Mouse (Mus musculus) MN1 (cell line): ENCODE data around the gene Apol7e.
"Not testable (repeated sequence)": the region's sequence is repeated elsewhere in the genome, so short reads cannot be mapped to it uniquely, and the experiment has no call there.

ENCODE experiments used
- DNase-seq: peaks from one replicate; pipeline ENCODE4 v3.0.0-alpha.2; 2016; ENCODE audit warnings: low spot score

The Apol7e gene

GRCm38 (mm10) chr15:77698656-77699055 lies at the start of gene Apol7e:
Gene Apol7e, plus strand, starts transcription at chr15:77698857.
- peak; percentile 5 for DNase-seq

GRCm38 (mm10) chr15:77651143-77651542 lies 47.5 kb upstream of the Apol7e start:
- DNase-seq, result not testable (repeated sequence)

- not testable (repeated sequence) for DNase-seq
These were observed 38.9 kb upstream of the Apol7e start for GRCm38 (mm10) chr15:77659773-77660172.

GRCm38 (mm10) chr15:77661841-77662240 lies 36.8 kb upstream of the Apol7e start:
- DNase-seq, result peak; percentile 16

GRCm38 (mm10) chr15:77674081-77674480 lies 24.6 kb upstream of the Apol7e start:
- not testable (repeated sequence) for DNase-seq

- not testable (repeated sequence) for DNase-seq
These were observed 14.7 kb upstream of the Apol7e start for GRCm38 (mm10) chr15:77683944-77684343.

GRCm38 (mm10) chr15:77691532-77692311 lies 6.9 kb upstream of the Apol7e start:
- not testable (repeated sequence) for DNase-seq

GRCm38 (mm10) chr15:77694687-77695295 lies 3.9 kb upstream of the Apol7e start:
- DNase-seq, result peak; percentile 10

GRCm38 (mm10) chr15:77705306-77705705 lies 6.6 kb downstream of the Apol7e start:
- not testable (repeated sequence) for DNase-seq

- not testable (repeated sequence) for DNase-seq
These were observed 10.3 kb downstream of the Apol7e start for GRCm38 (mm10) chr15:77708936-77709335.

GRCm38 (mm10) chr15:77718240-77718639 lies 19.6 kb downstream of the Apol7e start:
- DNase-seq, result not testable (repeated sequence)

- DNase-seq, result not testable (repeated sequence)
These were observed 22.9 kb downstream of the Apol7e start for GRCm38 (mm10) chr15:77721509-77721908.

- DNase-seq, result not testable (repeated sequence)
These were observed 25.7 kb downstream of the Apol7e start for GRCm38 (mm10) chr15:77724208-77724911.

GRCm38 (mm10) chr15:77725393-77726020 lies 26.9 kb downstream of the Apol7e start:
- peak; percentile 95 for DNase-seq

GRCm38 (mm10) chr15:77727139-77727538 lies 28.5 kb downstream of the Apol7e start:
- DNase-seq, result peak; percentile 37

GRCm38 (mm10) chr15:77727745-77728144 lies 29.1 kb downstream of the Apol7e start:
- not testable (repeated sequence) for DNase-seq

GRCm38 (mm10) chr15:77728739-77729138 lies 30.1 kb downstream of the Apol7e start, which contains the start of gene Apol9b:
Gene Apol9b, plus strand, starts transcription at chr15:77729039.
- DNase-seq, result not testable (repeated sequence)

- DNase-seq, result no peak
These were observed 32.9 kb downstream of the Apol7e start for GRCm38 (mm10) chr15:77731605-77732004.

GRCm38 (mm10) chr15:77732851-77733250 lies 34.2 kb downstream of the Apol7e start:
- DNase-seq, result not testable (repeated sequence)

- DNase-seq, result peak; percentile 71
These were observed 34.7 kb downstream of the Apol7e start for GRCm38 (mm10) chr15:77733380-77733779.

GRCm38 (mm10) chr15:77733903-77734302 lies 35.2 kb downstream of the Apol7e start:
- not testable (repeated sequence) for DNase-seq
